Mouse (Mus musculus) spleen, postnatal 36 days (tissue): ENCODE data around the gene Htra3.

ENCODE experiments used
- DNase-seq, 2 experiments: peaks; one replicate each; pipeline ENCODE4 v3.0.0; 2022; ENCODE audit warnings: low spot score in 2 of 2, mixed read lengths in 1 of 2

The Htra3 gene

DNA sequence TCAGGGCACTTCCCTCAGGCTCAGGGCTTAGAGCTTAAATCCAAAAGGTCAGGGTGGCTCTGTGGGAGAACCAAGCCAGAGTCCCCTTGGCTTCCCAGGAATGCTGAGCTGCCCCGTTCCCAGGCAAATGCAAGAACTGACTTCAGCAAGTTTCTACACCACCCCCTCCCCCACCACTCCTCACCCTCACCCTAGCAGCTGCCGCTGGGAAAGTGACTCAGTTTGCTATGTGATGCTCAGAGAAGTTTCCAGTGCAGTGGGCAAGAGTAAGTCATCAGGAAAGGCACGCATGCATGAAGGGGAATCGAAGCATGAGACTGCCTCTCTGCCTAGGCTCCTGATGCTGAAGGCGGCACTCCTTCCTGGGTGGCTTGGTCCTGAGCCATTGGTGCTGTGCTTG lies 62.6 kb downstream of the Htra3 start:
- no peak for DNase-seq

DNA sequence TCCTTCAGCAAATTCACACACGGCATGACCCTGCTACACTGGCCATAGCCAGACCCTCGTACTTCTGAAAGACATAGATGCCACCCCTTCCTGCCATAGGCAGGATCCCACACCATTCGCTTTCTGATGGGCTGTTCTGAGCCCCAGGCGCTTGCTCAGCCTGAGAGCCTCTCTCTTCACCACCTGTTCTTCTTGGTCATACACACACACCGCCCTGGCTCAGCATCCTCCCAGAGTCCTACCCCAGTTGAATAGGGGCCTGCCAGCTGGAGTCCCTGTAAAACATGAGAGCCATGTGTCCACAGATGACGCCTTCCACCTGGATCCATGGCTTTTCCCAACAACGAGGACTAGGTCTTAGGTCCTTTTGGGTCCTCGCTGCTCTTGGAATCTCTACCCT lies 66.9 kb downstream of the Htra3 start:
- no peak for DNase-seq

DNA sequence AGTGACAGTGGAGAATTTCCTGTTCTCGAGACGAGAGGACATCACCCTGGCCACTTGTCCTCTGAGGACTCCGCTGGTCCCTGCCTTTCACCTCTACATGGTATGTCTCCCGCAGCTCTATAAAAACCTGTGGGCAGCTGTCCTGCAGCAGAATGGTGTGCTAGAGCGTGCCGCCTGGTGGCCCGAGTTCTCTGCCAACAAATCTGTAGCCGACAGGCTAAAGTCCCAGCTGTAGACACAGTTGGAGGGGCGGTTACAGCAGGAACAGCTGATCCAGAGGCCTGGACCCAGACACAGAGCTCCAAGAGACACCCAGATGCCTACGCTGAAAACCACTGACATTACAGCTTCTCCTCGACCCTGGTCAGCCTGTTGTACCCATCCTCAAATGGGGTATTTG lies 67.7 kb downstream of the Htra3 start:
- no peak for DNase-seq

DNA sequence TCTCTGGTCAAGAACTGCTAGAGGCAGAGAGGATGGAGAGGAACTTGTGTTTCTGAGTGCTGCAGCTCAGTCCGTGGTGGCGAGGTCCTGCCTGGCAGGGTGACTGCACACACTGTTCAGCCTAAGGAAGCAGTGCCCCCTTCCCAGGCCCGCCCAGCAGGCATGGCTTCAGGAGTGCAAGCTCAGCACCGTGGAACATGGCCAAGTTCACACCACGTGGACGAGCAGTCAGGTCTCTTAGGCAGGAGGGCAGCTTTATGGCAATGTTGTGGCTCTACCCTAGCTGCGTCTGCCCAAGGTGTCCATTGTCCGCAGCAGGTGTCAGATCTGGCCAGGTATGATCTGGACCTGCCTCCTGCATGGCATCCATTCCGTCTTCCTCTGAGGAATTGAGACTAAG lies 68.4 kb downstream of the Htra3 start:
- DNase-seq: no peak

DNA sequence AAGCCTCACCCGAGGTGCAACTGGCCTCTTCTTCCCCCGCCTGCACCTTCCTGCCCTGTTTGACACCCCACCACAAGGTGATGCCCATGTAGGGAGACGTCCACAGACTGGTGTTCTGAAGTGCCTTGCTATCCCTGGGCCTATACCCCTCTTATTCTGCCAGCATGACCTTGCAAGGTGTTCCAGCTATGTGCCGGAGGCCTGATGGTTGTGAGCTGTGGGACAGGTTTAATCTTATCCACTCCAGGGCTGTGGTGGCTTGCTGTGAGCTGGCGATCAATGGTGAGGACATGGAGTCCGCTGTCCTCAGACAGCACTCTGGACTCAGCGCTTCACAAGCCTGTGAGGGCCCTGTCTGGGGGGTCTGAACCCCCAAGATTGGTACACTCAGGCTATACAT lies 69.2 kb downstream of the Htra3 start:
- DNase-seq: no peak

DNA sequence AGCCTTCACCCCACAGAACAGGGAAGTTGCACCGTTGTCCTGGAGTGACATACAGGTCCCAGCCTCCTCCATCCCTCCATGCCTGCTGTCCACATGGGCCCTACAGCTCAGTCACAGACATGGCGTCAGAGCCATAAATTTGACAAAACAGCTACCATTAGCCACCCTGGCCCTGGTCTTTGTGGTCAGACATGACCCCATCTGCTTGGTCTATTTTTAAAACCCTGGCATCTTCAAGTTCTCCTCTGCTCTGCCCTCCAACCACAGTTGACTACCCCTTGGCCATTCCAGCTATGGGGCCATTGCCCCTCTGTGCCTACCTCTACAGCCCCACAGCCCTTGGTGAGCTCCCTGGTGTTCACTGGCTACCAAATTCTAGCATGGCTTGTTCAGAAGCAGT lies 69.6 kb downstream of the Htra3 start:
- no peak for DNase-seq

DNA sequence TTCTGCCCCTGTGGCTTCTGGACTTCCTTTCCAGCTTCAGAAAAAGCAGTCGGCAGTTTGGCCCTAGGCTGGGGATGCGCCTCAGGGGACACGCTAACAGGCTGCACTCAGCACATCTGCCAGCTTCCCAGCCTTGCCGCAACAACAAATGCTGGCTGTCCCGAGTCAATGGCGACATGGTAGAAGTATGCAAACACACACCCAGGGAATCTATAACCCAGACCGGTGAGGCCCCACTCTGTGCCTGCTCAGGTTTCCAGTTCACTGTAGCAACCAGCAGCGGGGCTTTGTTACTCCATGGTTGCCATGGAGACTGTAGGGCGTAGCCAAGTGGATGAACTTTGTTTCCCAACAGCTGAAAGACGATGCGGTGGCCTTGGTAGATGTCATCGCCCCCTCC lies 70.2 kb downstream of the Htra3 start:
- DNase-seq: no peak

DNA sequence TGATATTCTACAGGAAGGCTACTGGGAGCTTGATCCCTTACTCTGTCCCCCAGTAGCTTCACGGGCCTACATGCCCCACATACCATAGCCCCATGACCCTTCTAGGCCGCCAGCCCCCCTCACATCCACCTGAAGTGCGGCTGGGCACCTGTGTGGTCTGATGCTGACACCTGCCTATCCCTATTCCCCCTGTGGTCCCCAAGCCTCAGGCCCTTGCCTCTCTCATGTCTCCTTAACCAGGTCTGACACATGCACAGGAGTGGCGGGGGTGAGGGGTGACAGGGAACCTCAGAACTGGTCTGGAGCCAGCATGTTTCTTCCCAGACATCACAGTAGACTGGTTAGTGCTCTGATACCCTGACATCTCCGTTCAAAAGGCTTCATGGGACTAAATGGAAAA lies 71.0 kb downstream of the Htra3 start:
- DNase-seq: no peak

DNA sequence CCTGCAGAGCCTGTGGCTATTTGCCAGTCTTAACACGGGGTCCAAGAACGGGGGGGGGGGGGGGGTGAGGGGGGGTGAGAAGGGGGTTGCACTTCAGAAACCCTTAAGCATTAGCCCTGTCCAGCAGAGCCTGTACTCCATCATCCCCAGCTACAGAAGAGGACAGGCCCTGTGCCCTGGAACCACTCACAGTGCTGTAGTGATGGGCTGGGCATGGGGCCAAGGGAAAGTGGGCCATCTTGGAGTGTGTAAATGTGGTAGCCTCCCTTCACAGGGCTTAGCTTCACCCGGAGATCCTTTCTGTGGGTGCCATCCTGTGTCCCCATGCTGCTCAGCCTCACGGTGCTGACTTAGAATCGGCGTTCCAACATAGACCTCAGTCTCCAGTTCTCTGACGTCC lies 71.8 kb downstream of the Htra3 start:
- no peak for DNase-seq

DNA sequence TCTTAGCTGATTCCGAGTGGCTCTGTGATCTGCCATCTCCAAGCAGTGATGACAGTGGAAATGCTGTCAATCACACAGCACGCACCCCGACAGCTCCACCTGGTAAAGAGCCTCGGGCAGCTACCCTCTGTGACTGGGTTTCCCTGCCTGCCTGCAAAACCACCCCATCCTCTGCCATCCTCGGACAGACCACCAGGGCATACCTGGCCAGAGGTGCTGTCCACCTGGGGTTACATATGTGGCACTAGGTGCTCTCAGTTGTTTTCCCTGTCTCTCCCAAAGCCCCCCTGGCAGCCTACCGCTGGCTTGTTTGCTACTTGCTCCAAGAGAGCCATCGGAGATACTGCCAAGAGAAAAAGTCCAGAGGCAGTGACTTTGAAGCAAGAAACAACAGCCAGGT lies 72.8 kb downstream of the Htra3 start:
- DNase-seq: no peak

DNA sequence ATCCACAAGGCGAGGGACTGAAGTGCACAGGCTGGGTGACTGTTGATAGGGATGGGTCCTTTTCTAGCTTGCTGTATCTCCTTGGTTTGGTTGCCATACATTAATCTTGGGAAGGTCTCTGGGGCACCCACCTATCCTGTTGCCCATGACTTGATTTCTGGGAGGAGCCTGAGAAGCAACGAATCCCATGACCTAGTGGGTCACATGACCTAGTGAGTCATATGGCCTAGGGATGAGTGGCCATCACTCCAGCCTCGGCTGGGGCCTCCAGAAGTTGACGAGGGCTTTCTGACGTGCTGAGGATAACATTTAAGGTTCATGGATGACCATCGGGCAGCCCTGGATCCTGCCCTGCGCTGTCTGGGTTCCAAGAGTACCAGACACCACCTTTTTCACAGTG lies 74.2 kb downstream of the Htra3 start:
- no peak for DNase-seq
